Mouse (Mus musculus) layer of hippocampus, postnatal 14 days (tissue): ENCODE data around the gene G6pc. TPM values are rescaled to one million over a fixed set of nuclear protein-coding genes. Genes with fewer than 3 reads are reported as not detected.
"Not testable (repeated sequence)": the region's sequence is repeated elsewhere in the genome, so short reads cannot be mapped to it uniquely, and the experiment has no call there.

Source experiments
- DNase-seq, 2 experiments: peaks; one replicate each; pipeline ENCODE4 v3.0.0; 2021 to 2022; ENCODE audit warnings: low spot score in 2 of 2, mixed read lengths in 1 of 2
- long read RNA-seq, 2 experiments: library from polyadenylated mRNA; stranded (forward); transcript quantifications; one replicate each; pipeline ENCODE4 v2.0.0; 2021
- total RNA-seq, 2 experiments: library from RNA; stranded (reverse); gene quantifications; 2 replicates each; pipeline ENCODE4 v1.2.3; 2021

The G6pc gene
- total RNA-seq = under 1 TPM in 1 of 2 experiments, not detected in 1; 0.14 TPM
- long read RNA-seq, experiment 1, partial matches to known transcripts = 0 of 1 reads
- long read RNA-seq, experiment 1, other reads (novel, unspliced or antisense) = 0 of 1 reads
- long read RNA-seq, experiment 2 = 0 reads

- no peak for DNase-seq
These were observed at the start of gene G6pc for GRCm38 (mm10) chr11:101367326-101367935. G6pc (plus strand) TSS chr11:101367561.

GRCm38 (mm10) chr11:101323609-101324008, 43.8 kb upstream of the G6pc start:
- peak; percentile 68 to 79 for DNase-seq

GRCm38 (mm10) chr11:101324763-101325162, 42.6 kb upstream of the G6pc start, which contains the start of gene Aoc2:
Aoc2 (plus strand) TSS chr11:101325063.
- no peak for DNase-seq

GRCm38 (mm10) chr11:101325201-101325600, 42.2 kb upstream of the G6pc start:
- not testable (repeated sequence) for DNase-seq

- DNase-seq = no peak
These were observed 41.2 kb upstream of the G6pc start for GRCm38 (mm10) chr11:101326147-101326546.

GRCm38 (mm10) chr11:101327311-101327710, 40.0 kb upstream of the G6pc start:
- DNase-seq = no peak

GRCm38 (mm10) chr11:101328941-101329635, 38.3 kb upstream of the G6pc start:
- no peak for DNase-seq

GRCm38 (mm10) chr11:101330371-101330924, 36.9 kb upstream of the G6pc start, which contains the start of gene Aoc3:
Aoc3 (plus strand) TSS chr11:101330605.
- DNase-seq = no peak

GRCm38 (mm10) chr11:101330961-101331360, 36.4 kb upstream of the G6pc start:
- not testable (repeated sequence) for DNase-seq

- no peak for DNase-seq
These were observed 34.8 kb upstream of the G6pc start for GRCm38 (mm10) chr11:101332537-101332936.

GRCm38 (mm10) chr11:101334023-101334422, 33.3 kb upstream of the G6pc start:
- DNase-seq = no peak

- no peak for DNase-seq
These were observed 32.8 kb upstream of the G6pc start for GRCm38 (mm10) chr11:101334516-101334915.

GRCm38 (mm10) chr11:101335685-101336084, 31.7 kb upstream of the G6pc start:
- DNase-seq = no peak

GRCm38 (mm10) chr11:101338123-101338760, 29.1 kb upstream of the G6pc start:
- DNase-seq = no peak

GRCm38 (mm10) chr11:101347083-101347775, 20.1 kb upstream of the G6pc start:
- DNase-seq = no peak

GRCm38 (mm10) chr11:101348774-101349173, 18.6 kb upstream of the G6pc start:
- DNase-seq = no peak

GRCm38 (mm10) chr11:101349216-101349615, 18.1 kb upstream of the G6pc start:
- DNase-seq = no peak

GRCm38 (mm10) chr11:101351100-101351720, 16.2 kb upstream of the G6pc start:
- DNase-seq = no peak

GRCm38 (mm10) chr11:101351721-101352111, 15.6 kb upstream of the G6pc start:
- no peak for DNase-seq

- DNase-seq = no peak
These were observed 13.9 kb upstream of the G6pc start for GRCm38 (mm10) chr11:101353436-101353835.
